Comparison of ENCODE assay signal across 24 mouse cellular contexts in the genomic region with DNA sequence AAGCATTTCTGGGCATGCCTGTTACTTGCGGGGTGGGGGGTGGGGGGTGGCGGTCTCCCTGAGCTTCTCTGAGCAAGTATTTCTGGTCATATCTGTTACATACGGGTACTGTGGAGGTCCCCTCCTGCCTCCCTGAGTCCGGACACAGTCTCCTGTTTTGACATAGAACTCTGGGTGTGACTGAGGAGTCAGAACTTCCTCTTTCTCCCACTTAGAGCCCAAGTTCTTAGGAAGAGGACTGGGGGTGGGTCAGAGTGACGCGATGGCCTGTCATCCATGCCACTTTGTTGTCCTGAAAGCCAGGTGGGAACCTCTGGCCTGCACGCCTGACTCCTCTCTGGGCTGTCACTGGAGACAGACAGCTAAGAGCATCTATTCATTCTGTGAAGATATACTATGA. TPM values are rescaled to one million over a fixed set of nuclear protein-coding genes. Genes with fewer than 3 reads are reported as not detected.
A peak's percentile ranks its signal among the peaks of the same experiment; 100 is the strongest.
DNase-seq lines count a peak whose midpoint lies in the region; ATAC-seq and TF ChIP-seq lines count a peak whose summit lies in the region.
"Had no signal": no experiment of that assay in that cellular context is flagged by ENCODE, and none has a peak within 500 bp of the region (broad histone marks: within the 10 kb centered on the region; RNA-seq: fewer than 3 reads in every experiment).

No protein-coding gene starts in this region.

- H3K9me3 ChIP-seq in lung, postnatal 0 days (ENCODE audit: low read length), result no peaks in the 10 kb centered on the region
- H3K9me3 ChIP-seq: embryonic facial prominence, embryonic 10.5 days; forebrain, embryonic 15.5 days; hindbrain, embryonic 15.5 days; limb, embryonic 10.5 days; midbrain, embryonic 10.5 days had no signal

- no peak overlapping the region for H3K9ac ChIP-seq in lung, postnatal 0 days (replicated peaks; ENCODE audit: low read depth)
- H3K9ac ChIP-seq: forebrain, embryonic 15.5 days; hindbrain, embryonic 15.5 days had no signal

- H3K27ac ChIP-seq in lung, postnatal 0 days (ENCODE audit: low read length), result no peak overlapping the region
- H3K27ac ChIP-seq: embryonic facial prominence, embryonic 10.5 days; forebrain, embryonic 15.5 days; heart, adult 2 months; hindbrain, embryonic 15.5 days; kidney, postnatal 0 days; limb, embryonic 10.5 days; midbrain, embryonic 10.5 days had no signal

- no peak overlapping the region for H3K4me2 ChIP-seq in lung, postnatal 0 days (replicated peaks; ENCODE audit: low read depth, low read length)
- H3K4me2 ChIP-seq: forebrain, embryonic 15.5 days; hindbrain, embryonic 15.5 days had no signal

- H3K4me3 ChIP-seq in lung, postnatal 0 days (ENCODE audit: low read depth, low read length), result no peak overlapping the region
- H3K4me3 ChIP-seq: embryonic facial prominence, embryonic 10.5 days; forebrain, embryonic 15.5 days; heart, adult 2 months; hindbrain, embryonic 15.5 days; limb, embryonic 10.5 days; midbrain, embryonic 10.5 days had no signal

- no peak for TF ChIP-seq CTCF in lung, postnatal 0 days (IDR thresholded peaks at IDR 0.05)

- peak; percentile 23; the same call in 1 of the 2 replicates for ATAC-seq in lung, postnatal 0 days
- peak; percentile 99 for ATAC-seq in granulocyte monocyte progenitor cell, adult 5-6 weeks (replicated peaks; ENCODE audit: poor library complexity, severe bottlenecking)
- peak; percentile 34 for ATAC-seq in megakaryocyte-erythroid progenitor cell, adult 5-6 weeks (replicated peaks; ENCODE audit: low FRiP score, low TSS enrichment, poor library complexity, severe bottlenecking)
- ATAC-seq: forebrain, embryonic 15.5 days; midbrain, embryonic 16.5 days; Patski had no signal

- H3K4me1 ChIP-seq in lung, postnatal 0 days (ENCODE audit: insufficient read depth, low read depth, low read length), result no peaks in the 10 kb centered on the region
- H3K4me1 ChIP-seq: embryonic facial prominence, embryonic 10.5 days; forebrain, embryonic 15.5 days; hindbrain, embryonic 15.5 days; limb, embryonic 10.5 days; midbrain, embryonic 10.5 days had no signal

- no peak for TF ChIP-seq EP300 in lung, postnatal 0 days (IDR thresholded peaks at IDR 0.05)

- H3K36me3 ChIP-seq in lung, postnatal 0 days (ENCODE audit: insufficient read depth, low read length), result no peaks in the 10 kb centered on the region
- H3K36me3 ChIP-seq: embryonic facial prominence, embryonic 10.5 days; forebrain, embryonic 15.5 days; hindbrain, embryonic 15.5 days; limb, embryonic 10.5 days; midbrain, embryonic 10.5 days had no signal

- no peaks in the 10 kb centered on the region for H3K27me3 ChIP-seq in lung, postnatal 0 days (replicated peaks; ENCODE audit: insufficient read depth, low read length)
- H3K27me3 ChIP-seq: forebrain, embryonic 15.5 days; hindbrain, embryonic 15.5 days; Patski had no signal

- peak; percentile 2 for DNase-seq in adrenal gland, postnatal 14 days
- DNase-seq in adrenal gland, adult 2 months, result no peak
- no peak for DNase-seq in lung, postnatal 0 days (ENCODE audit: low spot score)
- no peak for DNase-seq in lung, postnatal 4 days
- no peak for DNase-seq in left cerebral cortex, adult 18-20 months (ENCODE audit: low spot score in 2 of 2)
- no peak for DNase-seq in MN1 (ENCODE audit: low spot score)
- DNase-seq: adrenal gland, adult 8-10 months; cerebellum, adult 8-10 months; gastrocnemius, postnatal 14 days; heart, adult 2 months; heart, postnatal 4 days; kidney, adult 2 months; layer of hippocampus, adult 9-11 months; thymus, postnatal 25 days had no signal

- WGBS in lung, postnatal 0 days, result 72% methylated on average over 7 of the region's 7 CpGs

RNA-seq across cellular contexts. Expression of gene Inpp5a, which starts 11.5 kb away (rescaled TPM):
- total RNA-seq in adrenal gland, postnatal 14 days (2021), result 60.1 and 60.3 TPM in 2 replicates
- 100 to 1,000 TPM in 1 of 2 experiments, 10 to 100 TPM in 1; 89.7 to 103 TPM for total RNA-seq in adrenal gland, adult 2 months (2021)
- polyA plus RNA-seq in adrenal gland, adult 2 months (2012; rRNA removed), result 41.5 and 46.2 TPM in 2 replicates
- polyA plus RNA-seq in lung, postnatal 0 days (2015; fragmentation: Nextera tagmentation; extraction: Ambion mirVana), result 41.3 and 44.8 TPM in 2 replicates
- total RNA-seq in granulocyte monocyte progenitor cell, adult 5-6 weeks (2014; fragmentation: Nextera tagmentation), result 7.9 and 10.2 TPM in 2 replicates
- 5.5 and 11.6 TPM in 2 replicates for total RNA-seq in granulocyte monocyte progenitor cell, adult 5-6 weeks (2017)
- 4.6 and 8.2 TPM in 2 replicates for total RNA-seq in megakaryocyte-erythroid progenitor cell, adult 5-6 weeks (2014; fragmentation: Nextera tagmentation)
- 3.2 and 4.9 TPM in 2 replicates for total RNA-seq in megakaryocyte-erythroid progenitor cell, adult 5-6 weeks (2017)
- total RNA-seq in left cerebral cortex, adult 18-20 months (2021), result 10 to 100 TPM; 60.0 to 61.8 TPM

Comparison
In these comparisons a context has a peak if more than half of its experiments do, and no peak if none do; other contexts are left out.
1. ATAC-seq: peak in every context shown above with its lines; median percentile 99 in granulocyte monocyte progenitor cell, adult 5-6 weeks; 34 in megakaryocyte-erythroid progenitor cell, adult 5-6 weeks; 23 in lung, postnatal 0 days.